Mouse (Mus musculus): Measurements from ENCODE around the gene Xrcc6.

Xrcc6 gene

DNA sequence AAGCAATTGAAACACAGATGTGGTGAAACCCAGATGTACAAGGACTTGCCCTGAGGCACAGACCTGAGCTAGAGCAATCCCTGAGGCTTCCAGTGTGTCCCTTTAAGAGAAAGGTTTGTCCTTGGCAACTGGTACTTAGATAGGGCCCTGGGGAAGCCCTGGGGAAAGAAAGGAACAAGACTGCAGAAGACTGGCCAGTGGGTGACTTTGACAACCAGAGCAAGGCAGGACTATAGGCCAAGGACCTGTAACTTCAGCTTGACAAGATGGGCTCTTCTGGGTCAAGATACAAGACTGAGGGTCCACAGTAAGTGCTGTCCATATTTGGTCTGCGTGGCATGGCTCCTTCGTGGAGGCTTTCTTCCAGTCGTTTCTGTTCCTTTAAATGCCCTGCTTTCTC, at the start of gene Xrcc6:
Gene Xrcc6, plus strand, starts transcription at position 190 of the 400 bp plus-strand sequence.
- DNase-seq = no peak

DNA sequence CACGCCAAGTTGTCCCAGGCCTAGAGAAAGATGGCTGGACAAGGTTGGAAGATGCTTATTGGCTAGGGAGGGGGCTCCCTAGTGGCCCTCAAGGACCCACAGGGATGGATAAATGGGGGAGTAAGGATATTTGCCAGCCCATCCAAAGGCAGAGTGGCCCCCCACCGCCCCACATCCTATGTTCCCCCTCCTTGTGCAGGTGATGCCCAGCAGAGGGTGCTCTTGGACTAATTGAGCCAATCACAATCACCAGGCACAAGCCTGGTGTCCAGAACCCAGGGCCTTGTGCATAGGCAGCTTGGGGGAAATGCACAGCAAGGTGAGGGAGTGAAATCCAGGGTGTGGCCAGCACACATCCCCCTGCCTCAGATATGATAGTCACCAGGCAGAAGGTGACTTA, 49.4 kb upstream of the Xrcc6 start:
- peak in 1 of 2 experiments; percentile 27 for DNase-seq

DNA sequence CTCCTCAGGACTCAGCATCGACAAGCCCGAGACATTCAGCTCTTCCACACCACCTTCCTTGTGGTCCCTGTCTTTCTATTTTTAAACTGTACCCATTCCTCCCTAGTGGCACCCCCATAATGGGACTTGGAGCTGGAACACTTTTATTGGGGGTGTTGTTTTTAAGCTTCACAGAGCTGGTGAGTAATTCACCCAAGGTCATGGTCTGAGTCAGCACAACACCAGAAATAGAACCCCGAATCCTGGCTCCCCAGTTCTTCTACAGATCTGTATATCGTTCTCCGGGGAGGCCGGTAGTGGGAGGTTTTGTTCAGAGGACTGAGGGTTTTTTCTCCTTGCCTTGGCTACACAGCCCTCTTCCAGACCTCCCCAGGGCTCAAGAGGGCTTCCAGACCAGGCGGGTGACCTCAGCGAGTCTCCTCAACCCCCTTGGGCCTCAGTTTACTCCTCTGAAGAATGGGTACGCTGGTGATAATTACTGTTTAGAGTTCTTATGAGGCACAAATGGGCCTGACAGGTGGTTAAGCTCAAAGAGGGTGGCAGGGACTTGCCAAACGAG, 48.4 kb upstream of the Xrcc6 start:
- no peak for DNase-seq

DNA sequence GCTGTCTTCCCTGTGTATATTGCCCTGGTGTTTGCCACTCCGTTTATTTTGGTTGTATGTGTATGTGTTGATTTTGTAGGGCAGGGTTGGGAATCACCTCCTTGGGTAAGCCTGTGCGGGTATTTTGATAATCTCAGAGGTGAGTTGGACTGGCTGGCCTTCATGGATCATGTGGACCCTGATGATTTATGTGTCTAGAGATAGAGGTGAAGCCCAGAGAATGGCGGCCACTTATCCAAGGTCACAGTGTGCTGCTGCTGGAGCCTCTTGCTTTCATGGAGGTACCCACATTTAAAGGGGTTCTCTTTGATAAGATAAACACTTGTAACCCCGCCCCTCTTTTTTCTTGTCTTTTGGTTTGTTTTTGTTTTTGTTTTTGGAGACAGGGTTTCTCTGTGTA, 47.9 kb upstream of the Xrcc6 start:
- no peak for DNase-seq

DNA sequence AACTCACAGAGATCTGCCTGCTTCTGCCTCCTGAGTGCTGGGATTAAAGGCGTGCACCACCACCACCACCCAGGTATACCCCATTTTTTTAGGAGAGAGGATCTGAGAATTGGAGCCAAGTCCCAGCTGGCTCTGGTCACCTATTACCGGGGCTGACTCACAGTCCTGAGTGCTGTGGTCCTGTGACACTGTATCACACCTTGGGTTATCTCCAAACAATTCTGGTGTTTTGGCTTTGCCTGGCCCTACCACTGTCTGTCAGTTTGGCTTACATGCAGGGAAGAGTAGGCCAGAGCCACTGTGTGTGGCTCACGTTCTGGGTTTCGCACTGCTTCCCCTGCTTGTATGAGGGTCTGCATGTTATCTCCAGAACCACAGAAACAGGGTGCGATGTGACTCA, 47.4 kb upstream of the Xrcc6 start:
- no peak for DNase-seq

DNA sequence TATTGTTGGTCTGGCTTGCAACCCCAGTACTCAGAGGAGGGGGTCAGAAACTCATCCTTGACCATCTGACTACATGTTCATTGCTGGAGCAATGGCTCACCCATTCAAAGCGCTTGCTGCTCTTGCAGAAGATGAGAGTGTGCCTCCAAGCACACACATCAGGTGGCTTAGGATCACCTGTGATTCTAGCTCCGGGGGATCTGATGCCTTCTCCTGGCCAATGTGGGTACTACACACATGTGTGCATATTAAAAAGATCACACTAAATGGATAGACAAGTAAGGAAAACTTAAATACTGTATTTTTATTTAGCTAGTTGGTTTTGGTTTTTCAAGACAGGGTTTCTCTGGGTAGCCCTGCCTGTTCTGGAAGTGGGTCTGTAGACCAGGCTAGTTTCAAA, 46.6 kb upstream of the Xrcc6 start:
- DNase-seq = no peak

DNA sequence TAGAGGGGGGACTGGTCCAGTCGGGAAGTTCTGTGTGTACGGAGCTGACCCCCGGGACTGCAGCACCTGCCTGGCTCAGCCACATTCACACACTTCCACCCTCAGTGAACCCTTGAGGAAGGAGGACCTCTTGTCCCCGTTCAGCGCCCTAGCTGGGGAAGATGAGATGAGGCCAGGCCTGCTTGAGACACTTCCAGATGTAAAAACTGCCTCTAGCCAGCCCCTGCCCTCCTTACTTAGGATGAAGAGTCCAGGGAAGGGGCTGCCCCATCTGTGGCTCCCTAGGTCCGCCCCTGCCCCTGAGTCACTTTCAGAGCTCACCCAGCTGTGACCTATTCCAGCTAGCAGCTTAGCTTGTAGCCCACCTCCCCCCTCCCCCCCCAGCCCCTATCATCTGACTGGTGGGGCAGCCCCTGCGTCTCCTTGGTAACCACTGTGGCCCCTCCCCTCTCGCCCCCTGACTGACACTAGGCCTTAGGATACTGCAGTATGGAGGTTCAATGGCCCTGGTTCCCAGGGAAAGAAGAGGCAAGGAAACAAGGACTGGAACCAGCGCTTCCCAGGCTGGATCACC, 44.4 kb upstream of the Xrcc6 start:
- DNase-seq = no peak

DNA sequence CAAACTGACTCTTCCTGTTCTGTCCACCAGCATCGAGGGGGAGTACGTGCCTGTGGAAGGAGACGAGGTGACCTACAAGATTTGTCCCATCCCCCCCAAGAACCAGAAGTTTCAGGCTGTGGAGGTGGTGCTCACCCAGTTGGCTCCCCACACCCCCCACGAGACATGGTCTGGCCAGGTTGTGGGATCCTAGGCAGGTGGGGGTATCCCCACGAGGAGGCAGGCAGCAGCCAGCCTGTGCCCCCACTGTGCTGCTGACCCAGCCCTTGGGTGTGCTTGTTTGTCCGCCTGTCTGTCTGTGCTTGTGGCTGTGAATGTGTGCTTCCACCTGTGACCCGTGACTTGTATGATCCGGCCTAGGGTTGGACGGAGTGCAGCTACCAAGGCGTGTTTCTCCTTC, 38.6 kb upstream of the Xrcc6 start:
- no peak for DNase-seq

DNA sequence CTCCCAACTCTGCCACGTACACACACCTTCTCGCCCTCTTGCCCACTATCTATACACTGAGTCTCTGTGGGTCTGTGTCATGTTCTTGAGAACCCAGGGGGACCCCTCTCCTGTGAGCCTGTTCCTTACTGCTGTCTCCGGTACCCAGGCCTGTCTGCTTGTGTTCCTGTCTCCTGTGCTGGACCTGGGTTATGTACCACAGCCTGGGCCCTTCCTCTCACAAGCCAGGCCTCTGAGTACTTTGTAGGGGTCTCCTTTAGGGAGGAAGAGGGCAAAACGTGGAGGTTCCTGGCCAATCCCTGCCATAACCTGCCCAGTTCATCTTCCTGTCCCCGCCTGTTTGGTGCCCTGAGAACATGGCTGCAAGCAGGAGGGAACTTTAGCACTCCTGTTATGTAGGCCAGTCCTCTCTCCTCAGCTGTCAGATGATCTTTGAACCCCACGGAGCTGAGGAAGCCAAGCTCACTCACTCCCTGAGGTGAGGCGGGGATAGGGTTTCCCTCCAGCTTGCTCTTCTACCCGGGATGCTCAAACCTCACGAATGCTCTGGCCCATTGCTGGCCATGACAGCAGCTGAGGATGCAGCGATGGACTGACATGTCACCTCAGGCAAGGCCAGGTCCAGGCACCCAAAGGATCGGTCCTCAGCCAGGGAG, 38.0 kb upstream of the Xrcc6 start:
- DNase-seq = no peak

DNA sequence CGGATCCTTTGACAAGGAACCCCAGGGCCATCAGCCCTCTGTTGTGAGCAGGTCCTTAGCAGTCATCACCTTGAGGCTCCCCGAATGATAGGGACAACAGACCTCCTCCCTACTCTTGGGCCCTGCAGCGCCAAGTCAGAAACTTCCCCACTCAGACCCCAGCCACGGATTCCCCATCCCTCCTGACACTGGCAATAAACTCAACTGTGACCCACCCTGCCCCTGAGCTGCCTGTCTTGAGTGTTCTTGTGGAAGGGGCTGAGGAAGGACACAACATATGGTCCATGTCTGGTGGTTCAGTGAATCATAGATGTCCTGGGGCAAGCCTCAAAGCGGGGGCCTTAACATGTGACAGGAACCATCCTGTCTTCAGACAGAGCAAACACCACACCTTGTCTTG, 36.9 kb upstream of the Xrcc6 start:
- no peak for DNase-seq

DNA sequence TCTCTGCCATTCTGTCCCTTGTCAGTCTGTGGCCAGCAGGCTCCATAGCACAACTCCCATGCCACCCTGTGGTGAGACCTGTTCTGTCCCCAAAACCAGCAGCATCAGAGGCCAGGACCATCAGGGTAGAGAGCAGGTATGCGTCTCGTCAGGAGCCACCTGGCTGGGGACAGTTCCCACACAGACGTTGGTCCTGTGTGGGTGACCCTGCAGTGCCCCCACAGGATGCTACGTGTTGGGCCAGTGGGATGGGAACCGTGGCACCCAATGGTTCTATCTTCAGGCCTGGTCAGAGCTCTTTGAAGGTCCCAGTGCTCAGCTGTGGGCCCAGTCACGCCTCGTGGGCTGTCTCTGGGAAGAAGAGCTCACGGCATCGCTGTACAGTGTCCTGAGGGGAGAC, 36.5 kb upstream of the Xrcc6 start:
- no peak for DNase-seq

DNA sequence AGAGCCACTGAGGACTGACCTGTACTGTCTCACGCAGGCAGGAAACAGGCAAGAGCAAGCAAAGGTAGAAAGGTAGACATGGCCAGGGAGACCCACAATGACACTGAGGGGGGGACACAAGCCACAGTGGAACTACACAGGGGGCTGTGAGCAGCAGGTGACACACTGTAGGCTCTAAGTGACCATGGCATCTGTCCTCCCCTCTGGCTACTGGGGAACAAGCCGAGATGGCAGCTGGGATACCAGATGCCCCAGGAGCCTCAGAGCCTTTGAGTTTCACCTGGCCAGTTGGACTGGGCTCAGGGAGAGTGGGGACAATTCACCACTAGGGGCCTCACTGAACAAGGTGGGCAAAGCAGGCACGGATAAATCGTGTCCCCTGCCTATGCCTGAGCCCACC, 35.3 kb upstream of the Xrcc6 start:
- no peak for DNase-seq

DNA sequence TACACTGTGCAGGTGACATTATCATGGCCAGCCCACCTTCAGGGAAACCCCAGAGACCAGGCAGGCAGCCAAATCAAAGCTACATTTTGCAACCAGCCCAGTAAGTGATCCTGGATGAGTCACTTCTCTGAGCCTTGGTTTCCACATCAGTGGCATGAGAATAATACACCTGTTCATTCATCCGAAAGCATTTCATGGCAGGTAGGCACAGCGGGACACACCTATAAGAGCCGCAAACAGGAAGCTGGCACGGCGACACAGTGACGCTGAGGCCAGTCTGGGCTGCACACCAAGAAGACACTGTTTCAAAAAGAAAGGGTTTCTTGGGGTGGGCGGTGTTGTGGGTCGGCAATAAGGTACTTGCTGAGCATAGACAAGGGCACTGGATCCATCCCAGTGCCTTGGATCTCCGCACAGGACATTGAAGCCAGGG, 33.5 kb upstream of the Xrcc6 start:
- DNase-seq = peak; percentile 42 to 69

DNA sequence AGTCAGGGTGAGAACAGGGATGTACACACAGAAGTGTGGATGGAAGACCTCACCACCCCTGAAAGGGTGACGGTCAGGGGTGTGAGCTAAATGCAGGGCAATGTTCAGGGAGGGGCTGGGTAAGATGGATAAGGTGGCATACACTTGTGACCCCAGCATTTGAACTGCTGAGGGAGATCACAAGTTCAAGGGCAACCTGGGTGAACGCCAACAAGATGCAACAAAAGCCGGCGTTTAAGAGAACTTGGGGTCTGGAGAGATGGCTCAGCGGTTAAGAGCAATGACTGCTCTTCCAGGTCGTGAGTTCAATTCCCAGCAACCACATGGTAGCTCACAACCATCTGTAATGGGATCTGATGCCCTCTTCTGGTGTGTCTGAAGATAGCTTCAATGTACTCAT, 32.9 kb upstream of the Xrcc6 start:
- no peak for DNase-seq

DNA sequence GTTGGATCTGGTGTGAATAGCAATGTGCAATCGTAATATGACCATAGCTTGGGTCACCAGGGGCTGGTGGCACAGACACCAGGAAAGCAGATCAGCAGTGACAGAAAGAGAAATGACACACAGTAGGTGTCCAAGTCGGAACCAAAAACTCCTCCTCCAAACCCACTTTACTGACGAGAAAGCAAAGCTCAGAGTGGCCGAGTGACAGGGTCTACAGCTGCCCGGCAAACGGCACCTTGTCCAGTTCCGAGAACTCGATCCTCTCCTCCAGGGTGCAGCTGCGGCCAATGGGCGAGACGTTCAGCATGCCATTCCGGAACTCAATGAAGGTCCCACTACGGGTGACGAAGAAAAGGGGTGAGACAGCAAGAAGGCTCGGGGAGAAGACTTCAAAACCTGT, 32.2 kb upstream of the Xrcc6 start:
- DNase-seq = no peak

DNA sequence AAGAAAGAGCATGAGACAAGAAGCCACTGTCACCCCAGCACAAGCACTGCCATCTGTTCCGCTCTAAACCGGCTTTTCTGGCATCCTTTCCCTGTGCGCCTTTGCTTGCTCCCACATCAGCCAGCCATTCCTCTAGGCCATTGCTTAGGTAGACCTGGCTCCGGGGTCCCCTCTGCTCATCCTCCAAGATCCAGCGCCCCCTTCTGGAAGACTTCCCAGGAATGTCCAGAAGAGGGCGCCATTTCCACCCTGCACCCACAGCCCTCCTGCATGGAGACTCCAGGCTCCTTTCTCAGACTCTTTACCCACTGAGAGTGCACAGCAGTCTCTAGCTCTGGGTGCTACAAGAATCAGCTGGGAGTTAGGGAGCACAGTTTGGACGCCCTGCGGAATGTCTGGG, 31.2 kb upstream of the Xrcc6 start:
- DNase-seq = peak; percentile 27 to 33

DNA sequence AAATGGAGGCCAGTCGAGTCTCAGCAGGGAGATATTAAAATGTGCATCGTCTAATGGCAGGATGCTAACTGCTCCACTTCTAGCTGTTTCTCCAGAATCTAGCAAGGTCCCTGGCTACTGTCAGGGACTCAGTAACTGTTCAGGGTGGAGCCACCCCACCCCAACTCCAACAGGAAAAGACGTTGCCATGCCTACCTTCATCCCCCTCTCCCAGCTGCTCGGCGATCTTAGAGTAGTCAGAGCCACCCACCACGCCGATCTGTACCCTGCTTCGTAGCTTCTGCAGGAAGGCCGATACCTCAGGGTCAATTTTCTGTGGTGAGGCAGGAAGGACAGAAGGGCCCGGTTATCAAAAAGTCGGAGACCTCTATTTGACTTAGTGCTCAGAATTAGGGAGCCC, 30.0 kb upstream of the Xrcc6 start:
- DNase-seq = no peak

DNA sequence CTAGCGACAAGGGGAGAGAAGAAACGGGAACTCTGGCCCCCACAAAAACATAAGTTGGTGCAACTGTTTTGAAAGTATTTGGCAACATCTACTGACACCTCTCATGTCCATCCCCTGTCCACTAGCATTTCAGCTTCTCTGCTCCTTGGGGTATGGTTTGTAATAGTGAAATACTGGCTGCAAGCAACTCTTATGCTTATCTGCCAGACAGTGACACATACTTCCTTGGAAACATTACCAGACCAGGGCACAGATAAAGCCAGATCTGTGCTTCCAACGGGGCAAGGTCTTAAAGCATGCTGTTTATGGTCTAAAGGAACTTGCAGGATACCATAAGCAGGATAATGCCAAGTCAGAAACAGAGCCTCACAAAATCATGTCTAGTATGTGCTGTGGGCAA, 28.7 kb upstream of the Xrcc6 start:
- no peak for DNase-seq

DNA sequence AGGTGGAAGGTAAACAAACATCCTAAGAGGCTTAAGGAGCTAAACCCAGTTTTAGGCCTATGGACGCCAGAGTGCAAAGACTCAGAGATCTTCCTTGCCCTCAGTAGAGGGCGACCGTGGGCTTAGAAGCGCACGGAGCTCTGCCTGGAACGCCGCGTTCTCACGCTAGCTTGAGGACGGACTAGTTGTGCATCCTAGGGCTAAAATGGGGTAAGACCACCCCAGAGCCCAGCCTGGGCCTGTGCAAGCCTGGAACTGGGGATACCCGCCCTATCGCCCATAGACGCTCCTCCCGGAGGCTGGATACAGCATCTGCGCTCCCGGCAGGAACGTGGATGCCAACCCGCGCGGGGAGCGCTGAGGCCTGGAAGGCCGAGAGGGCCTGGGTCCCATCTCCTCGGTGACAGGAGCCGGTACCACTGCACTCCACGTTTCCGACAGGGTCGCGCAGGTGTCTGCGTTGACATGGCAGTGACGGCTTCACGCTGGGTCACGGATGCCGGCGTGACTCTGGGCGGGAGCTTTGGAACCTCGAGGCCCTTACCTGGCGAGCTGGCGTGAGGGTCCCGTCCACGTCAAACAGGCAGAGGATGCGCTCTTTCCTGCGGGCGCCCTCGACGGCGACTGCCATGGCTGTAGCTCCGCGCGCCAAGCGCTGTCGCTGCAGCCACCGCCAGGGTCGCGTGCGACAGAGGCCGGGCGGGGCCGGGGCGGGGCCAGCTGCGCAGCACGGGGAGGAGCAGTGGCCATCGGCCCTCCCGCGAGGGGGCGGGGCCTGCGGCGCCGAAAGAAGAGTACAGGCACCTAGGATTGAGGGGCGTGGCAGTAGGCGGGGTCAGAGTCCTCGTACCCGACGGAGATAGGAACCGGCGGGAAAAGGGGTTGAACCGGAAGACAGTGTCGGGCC, 27.2 kb upstream of the Xrcc6 start, which contains the start of gene Pmm1:
Gene Pmm1, minus strand, starts transcription at position 760 of the 907 bp plus-strand sequence.
- DNase-seq = peak; percentile 98 to 99

DNA sequence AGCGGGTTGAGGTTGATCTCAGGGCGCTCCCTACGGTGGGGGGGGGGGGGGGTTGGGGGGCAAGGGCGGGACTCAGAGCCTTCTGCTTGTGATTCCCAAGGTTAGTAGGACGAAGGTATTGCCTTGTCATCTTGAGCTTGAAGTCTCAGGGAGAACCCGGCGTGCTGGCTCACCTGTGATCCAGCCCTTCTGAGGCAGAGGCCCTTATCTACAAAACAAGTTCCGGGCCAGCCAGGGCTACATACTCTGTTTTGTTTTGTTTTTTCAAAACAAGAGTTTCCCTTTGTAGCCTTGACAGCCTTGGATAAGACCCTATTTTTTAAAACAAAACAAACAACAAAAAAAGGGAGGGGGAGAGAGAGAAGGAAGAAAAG, 26.6 kb upstream of the Xrcc6 start:
- DNase-seq = no peak

DNA sequence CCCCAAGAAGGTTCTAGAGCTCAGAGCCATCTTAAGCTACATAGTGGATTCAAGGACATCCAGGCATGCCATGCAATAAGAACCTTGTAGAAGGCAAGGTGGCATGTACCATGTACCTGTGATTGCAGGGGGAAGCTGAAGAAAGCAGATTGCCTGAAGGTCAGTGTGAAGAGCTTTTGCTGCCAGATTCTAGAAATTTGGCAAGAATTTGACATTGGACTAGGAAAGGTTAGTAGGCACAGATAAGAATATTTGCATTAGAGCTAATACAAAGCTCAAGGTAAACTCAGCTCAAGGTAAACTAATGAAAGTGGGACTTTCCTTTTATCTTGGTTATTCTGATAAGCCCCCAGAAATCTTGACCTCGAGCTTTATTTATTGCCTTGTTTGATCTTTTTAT, 23.4 kb upstream of the Xrcc6 start:
- DNase-seq = no peak

DNA sequence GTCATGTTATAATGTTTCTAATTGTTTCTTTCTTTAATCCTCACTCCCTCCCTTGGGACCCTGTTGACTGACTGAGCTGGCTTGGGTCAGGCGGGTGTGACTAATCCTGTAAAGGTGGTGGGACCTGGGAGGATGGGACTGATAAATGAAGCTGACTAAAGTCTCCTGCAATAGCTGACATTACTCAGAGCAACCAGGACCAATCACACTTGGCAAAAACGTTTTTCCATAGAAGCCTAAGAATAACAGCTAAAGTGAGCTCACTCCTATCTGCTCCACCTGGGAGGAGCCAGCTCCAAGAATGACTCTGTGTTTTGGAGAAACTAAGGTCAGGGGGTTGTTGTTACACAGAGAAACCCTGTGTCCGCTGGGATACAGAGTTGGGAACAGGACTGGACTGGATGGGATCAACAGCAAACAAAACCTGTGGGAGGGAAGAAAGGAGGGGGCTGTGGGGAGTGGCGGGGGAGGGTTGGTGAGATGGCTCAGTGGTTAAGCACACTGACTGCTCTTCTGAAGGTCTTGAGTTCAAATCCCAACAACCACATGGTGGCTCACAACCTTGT, 22.6 kb upstream of the Xrcc6 start:
- DNase-seq = no peak

Measured in lung, adult 18-20 months (tissue).